Mouse (Mus musculus) liver, embryonic 14.5 days (tissue): ENCODE results near the gene Saa1.

Source experiments
- CTCF ChIP-seq: IDR thresholded peaks from 2 replicates; pipeline ENCODE4 v1.5.1; 2016; ENCODE audit warnings: antibody characterized with exemption, low read depth, control low read depth
- EP300 ChIP-seq: IDR thresholded peaks from 2 replicates; pipeline ENCODE4 v1.6.1; 2016; ENCODE audit warnings: antibody characterized with exemption, low read depth

GRCm38 (mm10) chr7:46734983-46735382 lies 7.8 kb downstream of the Saa1 start:
- TF ChIP-seq CTCF = no peak
- no peak for TF ChIP-seq EP300
